Mouse (Mus musculus): ENCODE results near the gene Eif4e3.

Gene Eif4e3

GRCm38 (mm10) chr6:99666318-99667171, at the start of gene Eif4e3, which contains the start of gene Gm20696:
Gene Eif4e3 (minus strand): TSS chr6:99666771.
Gene Gm20696 (minus strand): TSS chr6:99666797.
- no peak for DNase-seq

GRCm38 (mm10) chr6:99715913-99716312, 49.3 kb upstream of the Eif4e3 start:
- no peak for DNase-seq

- DNase-seq: no peak
Measured at GRCm38 (mm10) chr6:99715191-99715590, 48.6 kb upstream of the Eif4e3 start.

- no peak for DNase-seq
Measured at GRCm38 (mm10) chr6:99713256-99713655, 46.7 kb upstream of the Eif4e3 start.

- no peak for DNase-seq
Measured at GRCm38 (mm10) chr6:99711576-99712101, 45.1 kb upstream of the Eif4e3 start.

- DNase-seq: no peak
Measured at GRCm38 (mm10) chr6:99700484-99700883, 33.9 kb upstream of the Eif4e3 start.

- DNase-seq: peak; percentile 51
Measured at GRCm38 (mm10) chr6:99692916-99693841, 26.6 kb upstream of the Eif4e3 start.

- DNase-seq: peak; percentile 45
Measured at GRCm38 (mm10) chr6:99692206-99692915, 25.8 kb upstream of the Eif4e3 start, which contains the start of gene Gpr27. Gene Gpr27 (plus strand): TSS chr6:99692679.

- DNase-seq: no peak
Measured at GRCm38 (mm10) chr6:99691666-99692205, 25.2 kb upstream of the Eif4e3 start.

GRCm38 (mm10) chr6:99688513-99688912, 21.9 kb upstream of the Eif4e3 start:
- DNase-seq: no peak

- DNase-seq: no peak
Measured at GRCm38 (mm10) chr6:99684899-99685298, 18.3 kb upstream of the Eif4e3 start.

GRCm38 (mm10) chr6:99683974-99684373, 17.4 kb upstream of the Eif4e3 start:
- DNase-seq: no peak

- DNase-seq: no peak
Measured at GRCm38 (mm10) chr6:99678108-99678507, 11.5 kb upstream of the Eif4e3 start.

GRCm38 (mm10) chr6:99677325-99677724, 10.8 kb upstream of the Eif4e3 start:
- DNase-seq: no peak

GRCm38 (mm10) chr6:99674482-99674881, 7.9 kb upstream of the Eif4e3 start:
- DNase-seq: no peak

GRCm38 (mm10) chr6:99671768-99672167, 5.2 kb upstream of the Eif4e3 start:
- DNase-seq: no peak

GRCm38 (mm10) chr6:99670481-99671119, 4.0 kb upstream of the Eif4e3 start:
- DNase-seq: peak; percentile 64

- DNase-seq: peak; percentile 78
Measured at GRCm38 (mm10) chr6:99669481-99670325, 3.1 kb upstream of the Eif4e3 start.

GRCm38 (mm10) chr6:99667290-99667689, 719 bp upstream of the Eif4e3 start:
- no peak for DNase-seq

GRCm38 (mm10) chr6:99665457-99666317, 884 bp downstream of the Eif4e3 start:
- no peak for DNase-seq
